Mouse (Mus musculus) gastrocnemius, postnatal 10 days (tissue): ENCODE results near the gene Slc9a1. TPM values are rescaled to one million over a fixed set of nuclear protein-coding genes. Genes with fewer than 3 reads are reported as not detected.

Source experiments
- DNase-seq: peaks from one replicate; pipeline ENCODE4 v3.0.0; 2021; ENCODE audit warnings: mixed read lengths
- long read RNA-seq, 2 experiments: library from polyadenylated mRNA; stranded (forward); transcript quantifications; one replicate each; pipeline ENCODE4 v2.0.0; 2021
- total RNA-seq, 2 experiments: library from RNA; stranded (reverse); gene quantifications; 2 replicates each; pipeline ENCODE4 v1.2.3; 2021

Slc9a1 gene
- total RNA-seq: 10 to 100 TPM; 17.0 to 22.7 TPM
- long read RNA-seq, experiment 1, full-length matches to known transcripts: 7 of 14 reads
- long read RNA-seq, experiment 1, partial matches to known transcripts: 5 of 14 reads
- long read RNA-seq, experiment 1, other reads (novel, unspliced or antisense): 2 of 14 reads
- long read RNA-seq, experiment 2, full-length matches to known transcripts: 5 of 8 reads
- long read RNA-seq, experiment 2, partial matches to known transcripts: 3 of 8 reads
- long read RNA-seq, experiment 2, other reads (novel, unspliced or antisense): 0 of 8 reads

GRCm38 (mm10) chr4:133369553-133370297 lies at the start of gene Slc9a1:
TSS of gene Slc9a1 (plus strand) at chr4:133369706.
- DNase-seq: peak; percentile 93

- no peak for DNase-seq
Observed at GRCm38 (mm10) chr4:133328129-133328528, 41.4 kb upstream of the Slc9a1 start.

- no peak for DNase-seq
Observed at GRCm38 (mm10) chr4:133330296-133330695, 39.2 kb upstream of the Slc9a1 start.

- DNase-seq: no peak
Observed at GRCm38 (mm10) chr4:133333306-133333705, 36.2 kb upstream of the Slc9a1 start.

GRCm38 (mm10) chr4:133337833-133338520 lies 31.5 kb upstream of the Slc9a1 start:
- no peak for DNase-seq

GRCm38 (mm10) chr4:133338521-133339095 lies 30.9 kb upstream of the Slc9a1 start:
- no peak for DNase-seq

- peak; percentile 97 for DNase-seq
Observed at GRCm38 (mm10) chr4:133339148-133339749, 30.3 kb upstream of the Slc9a1 start.

GRCm38 (mm10) chr4:133340217-133340616 lies 29.3 kb upstream of the Slc9a1 start:
- no peak for DNase-seq

- peak; percentile 26 for DNase-seq
Observed at GRCm38 (mm10) chr4:133344112-133344511, 25.4 kb upstream of the Slc9a1 start.

- no peak for DNase-seq
Observed at GRCm38 (mm10) chr4:133345702-133346101, 23.8 kb upstream of the Slc9a1 start.

GRCm38 (mm10) chr4:133346577-133346976 lies 22.9 kb upstream of the Slc9a1 start:
- DNase-seq: no peak

- DNase-seq: no peak
Observed at GRCm38 (mm10) chr4:133347624-133348023, 21.9 kb upstream of the Slc9a1 start.

GRCm38 (mm10) chr4:133348051-133348775 lies 21.3 kb upstream of the Slc9a1 start:
- DNase-seq: no peak

GRCm38 (mm10) chr4:133352797-133353196 lies 16.7 kb upstream of the Slc9a1 start:
- DNase-seq: no peak

- DNase-seq: no peak
Observed at GRCm38 (mm10) chr4:133353367-133354365, 15.8 kb upstream of the Slc9a1 start, which contains the start of gene Wdtc1. TSS of gene Wdtc1 (minus strand) at chr4:133353481.

- DNase-seq: no peak
Observed at GRCm38 (mm10) chr4:133354641-133355040, 14.9 kb upstream of the Slc9a1 start.

- DNase-seq: peak; percentile 32
Observed at GRCm38 (mm10) chr4:133370298-133371274, 1.1 kb downstream of the Slc9a1 start.

GRCm38 (mm10) chr4:133371621-133372277 lies 2.2 kb downstream of the Slc9a1 start:
- no peak for DNase-seq
